Mouse (Mus musculus) forebrain, embryonic 15.5 days (tissue): ENCODE measurements around the gene Arhgef28. TPM values are rescaled to one million over a fixed set of nuclear protein-coding genes. Genes with fewer than 3 reads are reported as not detected.

Source experiments
- ATAC-seq: fragments of 200-750 bp; cut with Nextera tagmentation; replicated peaks from 2 replicates; pipeline ENCODE4 v1.8.0; 2017; ENCODE audit warnings: mild to moderate bottlenecking, moderate TSS enrichment, moderate library complexity
- H3K27ac ChIP-seq: fragments of 300-500 bp; sonication (generic); replicated peaks from 2 replicates; pipeline ENCODE4 v1.5.1; 2015; ENCODE audit warnings: mild to moderate bottlenecking, inconsistent platforms
- H3K27me3 ChIP-seq: fragments of 300-500 bp; sonication (generic); 2 replicates; pipeline ENCODE4 v1.6.1; 2015; ENCODE audit warnings: inconsistent platforms
- H3K36me3 ChIP-seq: fragments of 300-500 bp; sonication (generic); 2 replicates; pipeline ENCODE4 v1.6.1; 2015; ENCODE audit warnings: mild to moderate bottlenecking, inconsistent platforms
- H3K4me1 ChIP-seq: fragments of 300-500 bp; sonication (generic); 2 replicates; pipeline ENCODE4 v1.6.1; 2015; ENCODE audit warnings: inconsistent platforms
- H3K4me2 ChIP-seq: fragments of 300-500 bp; sonication (generic); replicated peaks from 2 replicates; pipeline ENCODE4 v1.6.1; 2015; ENCODE audit warnings: mild to moderate bottlenecking, inconsistent platforms
- H3K4me3 ChIP-seq: fragments of 300-500 bp; sonication (generic); 2 replicates; pipeline ENCODE4 v1.5.1; 2015; ENCODE audit warnings: mild to moderate bottlenecking, inconsistent platforms
- H3K9ac ChIP-seq: fragments of 300-500 bp; sonication (generic); replicated peaks from 2 replicates; pipeline ENCODE4 v1.6.1; 2015; ENCODE audit warnings: mild to moderate bottlenecking, inconsistent platforms
- H3K9me3 ChIP-seq: fragments of 300-500 bp; sonication (generic); 2 replicates; pipeline ENCODE4 v1.6.1; 2016; ENCODE audit warnings: inconsistent platforms
- WGBS: fragments of 180-500 bp; shearing (Covaris S2); methylation state at CpG from one replicate; pipeline ENCODE4 v1.1.7; 2015; ENCODE audit warnings: mixed read lengths; 5-methylcytosine and 5-hydroxymethylcytosine counted together
- polyA plus RNA-seq: library from polyadenylated mRNA; unstranded; fragments of >200 nt; fragmentation: Nextera tagmentation; extraction: Ambion mirVana; gene quantifications from 2 replicates; pipeline ENCODE4 v1.2.1, GENCODE M21; 2015

Arhgef28 gene
- polyA plus RNA-seq, 1 experiment from 2014 or later = 15.7 TPM

DNA sequence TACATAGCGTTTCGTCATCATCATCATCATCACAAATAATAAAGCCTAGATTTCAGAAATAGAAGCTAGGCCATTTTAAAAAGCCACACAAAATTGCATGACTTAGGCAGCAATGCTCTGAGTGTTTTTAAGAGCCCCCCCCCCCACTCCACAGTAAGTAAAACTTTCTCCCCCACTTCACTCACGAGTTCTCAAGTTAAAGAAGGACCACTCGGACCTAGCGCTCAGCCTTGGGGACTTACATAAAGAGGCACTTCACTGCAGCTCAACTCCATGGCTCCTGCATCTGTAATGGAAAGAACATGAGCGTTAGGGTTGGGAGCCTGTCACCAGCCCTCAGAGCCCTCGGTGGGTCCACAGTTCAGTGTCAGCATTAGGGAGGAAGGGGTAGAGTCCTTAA, 60.9 kb downstream of the Arhgef28 start:
- no peak for ATAC-seq
- whole genome bisulfite sequencing = 86% methylated on average over 7 of the region's 7 CpGs
- Histone ChIP-seq H3K4me1 (no peaks in the 10 kb centered on the region), H3K27me3 (no peaks in the 10 kb centered on the region), H3K9me3 (no peaks in the 10 kb centered on the region), H3K9ac (no peak overlapping the region), H3K4me3 (no peak overlapping the region), H3K36me3 (no peaks in the 10 kb centered on the region), H3K4me2 (no peak overlapping the region), H3K27ac (no peak overlapping the region)

DNA sequence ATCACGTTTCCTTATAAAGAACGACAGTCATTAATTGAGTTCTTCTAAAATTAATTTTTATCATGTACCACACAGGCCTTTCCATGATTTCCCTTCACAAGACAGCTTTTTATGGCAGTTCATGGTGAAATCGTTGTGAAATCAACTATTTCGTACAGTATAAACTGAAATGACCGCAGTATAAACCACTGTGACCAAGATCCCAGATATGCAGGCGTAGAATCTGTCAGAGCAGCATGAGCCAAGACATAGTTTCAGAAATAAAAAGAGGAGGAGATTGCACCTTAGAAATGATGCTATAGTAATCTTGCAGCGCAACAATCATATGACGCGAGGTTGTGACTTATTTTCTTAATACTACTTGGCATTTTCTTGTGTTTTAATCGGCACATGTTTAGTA, 63.2 kb downstream of the Arhgef28 start:
- Histone ChIP-seq H3K4me2 (no peak overlapping the region), H3K9ac (no peak overlapping the region), H3K4me1 (no peaks in the 10 kb centered on the region), H3K27ac (no peak overlapping the region), H3K4me3 (no peak overlapping the region), H3K27me3 (no peaks in the 10 kb centered on the region), H3K9me3 (no peaks in the 10 kb centered on the region), H3K36me3 (no peaks in the 10 kb centered on the region)
- no peak for ATAC-seq
- WGBS = 93% methylated on average over 10 of the region's 10 CpGs

DNA sequence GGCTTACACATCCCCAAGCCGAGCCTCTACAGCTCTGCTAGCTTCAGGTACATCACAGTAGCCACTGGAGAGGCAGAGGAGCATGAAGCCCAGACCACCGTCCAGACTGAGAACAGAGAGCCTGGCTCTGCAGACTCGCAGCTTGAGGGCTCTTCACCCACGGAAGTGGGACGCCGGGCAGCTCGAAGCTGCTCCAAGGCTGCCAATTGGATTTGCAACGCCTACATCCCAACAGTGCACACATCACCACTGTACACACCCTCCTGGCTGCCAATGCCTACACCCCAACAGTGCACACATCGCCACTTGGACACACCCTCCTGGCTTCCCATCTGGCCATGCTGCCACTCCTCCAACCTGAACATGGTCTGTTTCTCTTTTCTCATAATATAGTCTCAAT, 65.6 kb downstream of the Arhgef28 start:
- 0 out of 2 replicates have a peak, but pooled peaks cover 3% of the 10 kb centered on the region for H3K4me1 ChIP-seq
- no peak for ATAC-seq
- H3K4me3 ChIP-seq = no peak overlapping the region
- H3K27me3 ChIP-seq = no peaks in the 10 kb centered on the region
- no peak overlapping the region for H3K9ac ChIP-seq
- H3K36me3 ChIP-seq = no peaks in the 10 kb centered on the region
- H3K9me3 ChIP-seq = no peaks in the 10 kb centered on the region
- H3K4me2 ChIP-seq = no peak overlapping the region
- 78% methylated on average over 9 of the region's 9 CpGs for WGBS
- H3K27ac ChIP-seq = no peak overlapping the region

DNA sequence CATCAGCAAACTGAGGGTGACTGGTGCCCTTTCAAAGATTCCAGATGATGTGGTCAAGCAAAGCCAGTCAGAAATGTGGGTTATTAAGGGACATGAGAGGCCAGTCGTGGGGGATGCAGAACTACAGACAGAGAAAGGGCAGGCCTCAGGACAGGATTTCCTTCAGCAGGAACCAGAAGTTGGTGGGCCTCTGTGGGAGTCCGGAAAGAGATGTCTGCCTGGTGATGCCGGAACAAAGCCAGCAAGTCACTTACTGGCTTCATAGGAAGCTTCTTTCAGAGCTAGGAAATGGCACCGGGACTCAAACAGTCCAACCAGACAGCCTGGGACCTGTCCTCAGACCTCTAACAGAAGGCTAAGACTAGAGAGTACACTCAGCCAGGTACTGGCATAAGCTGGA, 67.5 kb downstream of the Arhgef28 start:
- Histone ChIP-seq H3K4me1 (0 out of 2 replicates have a peak, but pooled peaks cover 3% of the 10 kb centered on the region), H3K27me3 (no peaks in the 10 kb centered on the region), H3K9me3 (no peaks in the 10 kb centered on the region), H3K4me2 (no peak overlapping the region), H3K36me3 (no peaks in the 10 kb centered on the region), H3K4me3 (no peak overlapping the region), H3K9ac (no peak overlapping the region), H3K27ac (no peak overlapping the region)
- ATAC-seq = no peak
- 70% methylated on average over 4 of the region's 4 CpGs for WGBS

DNA sequence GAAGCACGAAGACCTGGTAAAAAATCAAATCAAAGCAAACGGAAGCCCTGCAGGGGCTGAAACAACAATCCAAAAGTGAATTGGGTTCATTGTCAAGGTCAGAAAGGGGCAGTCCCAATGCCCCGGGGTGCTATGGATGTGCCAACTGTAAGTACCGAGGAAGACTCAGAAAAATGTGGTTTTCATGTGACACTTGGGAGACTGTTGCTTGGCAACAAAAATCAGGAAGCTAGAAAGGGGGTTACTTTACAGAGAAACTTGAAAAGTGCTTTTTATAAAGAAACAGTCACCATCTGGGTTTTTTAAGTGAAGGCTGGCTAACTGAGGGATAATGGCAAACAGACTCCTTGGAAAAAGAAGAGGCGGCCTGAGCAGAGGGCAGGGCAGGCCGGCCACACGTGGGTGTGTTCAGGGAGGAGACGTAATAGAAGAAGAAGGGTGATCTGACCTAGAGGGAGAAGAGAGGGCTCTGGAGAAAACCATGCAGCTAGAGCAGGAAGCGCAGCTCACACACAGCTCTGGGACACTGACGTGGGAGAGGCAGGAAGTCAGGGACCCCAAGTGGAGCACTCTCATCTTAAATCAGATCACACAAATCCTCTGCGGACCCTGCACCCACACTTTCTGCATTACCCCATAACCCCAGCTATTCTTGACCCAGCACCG, 70.2 kb downstream of the Arhgef28 start:
- Histone ChIP-seq H3K4me2 (no peak overlapping the region), H3K9ac (no peak overlapping the region), H3K27me3 (no peaks in the 10 kb centered on the region), H3K36me3 (no peaks in the 10 kb centered on the region), H3K27ac (no peak overlapping the region), H3K4me3 (no peak overlapping the region), H3K9me3 (no peaks in the 10 kb centered on the region), H3K4me1 (peaks cover 6% of the 10 kb centered on the region; the same call in 1 of the 2 replicates)
- WGBS = 53% methylated on average over 12 of the region's 12 CpGs
- ATAC-seq = no peak

DNA sequence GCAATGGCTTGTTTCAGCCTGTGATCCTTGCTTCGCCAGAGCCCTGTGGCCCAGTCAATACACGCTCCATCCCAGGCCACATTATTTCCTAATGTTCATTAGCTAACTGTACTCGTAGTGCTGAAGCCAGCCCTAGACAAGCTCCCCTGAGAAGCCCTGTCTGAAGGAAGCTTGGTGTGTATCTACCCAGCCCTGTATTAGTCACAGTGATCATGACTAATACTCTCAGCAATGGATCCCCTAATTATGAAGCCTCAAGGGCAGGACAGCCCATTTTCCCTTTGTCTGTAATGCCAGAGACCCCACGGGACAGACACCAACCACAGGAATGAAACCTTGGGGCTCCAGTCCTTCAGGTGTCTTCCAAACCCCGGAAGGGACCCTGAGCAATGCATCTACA, 73.3 kb downstream of the Arhgef28 start:
- Histone ChIP-seq H3K4me2 (no peak overlapping the region), H3K36me3 (no peaks in the 10 kb centered on the region), H3K4me3 (no peak overlapping the region), H3K9me3 (no peaks in the 10 kb centered on the region), H3K9ac (no peak overlapping the region), H3K27ac (no peak overlapping the region), H3K4me1 (peaks cover 6% of the 10 kb centered on the region; the same call in 1 of the 2 replicates), H3K27me3 (no peaks in the 10 kb centered on the region)
- 83% methylated on average over 5 of the region's 5 CpGs for WGBS
- no peak for ATAC-seq

DNA sequence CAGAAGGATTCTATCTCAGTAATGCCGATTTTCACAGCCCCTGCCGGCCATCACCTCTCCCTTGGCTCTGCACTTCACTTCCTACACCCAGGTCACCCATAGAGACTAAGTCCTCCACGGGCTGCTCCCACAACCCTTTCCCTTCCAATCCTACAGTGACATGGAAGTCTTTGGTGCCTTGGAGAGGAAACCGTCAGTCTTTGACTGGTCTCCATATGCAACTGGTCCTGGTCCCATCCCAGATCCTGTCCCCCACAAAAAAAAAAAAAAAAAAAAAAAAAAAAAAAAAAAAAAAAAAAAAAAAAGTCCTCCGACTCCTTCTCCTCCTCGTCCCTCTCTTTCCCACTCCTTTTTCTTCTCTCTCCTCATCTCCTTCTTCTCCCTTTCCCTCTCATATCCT, 74.0 kb downstream of the Arhgef28 start:
- no peak overlapping the region for H3K4me3 ChIP-seq
- no peak for ATAC-seq
- no peaks in the 10 kb centered on the region for H3K36me3 ChIP-seq
- WGBS = 60% methylated on average over 6 of the region's 6 CpGs
- H3K4me1 ChIP-seq = peaks cover 6% of the 10 kb centered on the region; the same call in 1 of the 2 replicates
- no peaks in the 10 kb centered on the region for H3K9me3 ChIP-seq
- H3K27ac ChIP-seq = no peak overlapping the region
- H3K9ac ChIP-seq = no peak overlapping the region
- no peaks in the 10 kb centered on the region for H3K27me3 ChIP-seq
- H3K4me2 ChIP-seq = no peak overlapping the region

DNA sequence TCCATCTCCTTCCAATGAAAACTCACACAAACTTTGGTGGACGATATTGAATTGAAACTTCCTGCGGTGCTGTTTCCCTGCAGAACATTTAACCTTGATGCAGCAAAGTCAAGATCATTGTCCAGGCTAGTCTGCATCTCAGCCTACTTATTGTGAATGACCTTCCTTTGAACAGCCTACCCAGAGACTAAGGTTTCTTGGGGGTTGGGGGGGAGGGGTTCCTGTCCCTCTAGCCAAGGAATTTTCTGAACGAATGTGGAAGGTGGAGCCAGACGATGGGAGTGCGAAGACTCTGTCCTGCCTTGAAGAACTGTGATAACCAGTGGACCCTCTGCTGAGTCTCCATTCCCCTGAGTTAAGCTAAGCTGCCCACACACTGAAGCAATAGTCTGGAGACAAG, 80.6 kb downstream of the Arhgef28 start:
- WGBS = 75% methylated on average over 5 of the region's 5 CpGs
- Histone ChIP-seq H3K36me3 (no peaks in the 10 kb centered on the region), H3K9me3 (no peaks in the 10 kb centered on the region), H3K27me3 (no peaks in the 10 kb centered on the region), H3K4me3 (no peak overlapping the region), H3K27ac (no peak overlapping the region), H3K4me2 (no peak overlapping the region), H3K4me1 (no peaks in the 10 kb centered on the region), H3K9ac (no peak overlapping the region)
- ATAC-seq = no peak

DNA sequence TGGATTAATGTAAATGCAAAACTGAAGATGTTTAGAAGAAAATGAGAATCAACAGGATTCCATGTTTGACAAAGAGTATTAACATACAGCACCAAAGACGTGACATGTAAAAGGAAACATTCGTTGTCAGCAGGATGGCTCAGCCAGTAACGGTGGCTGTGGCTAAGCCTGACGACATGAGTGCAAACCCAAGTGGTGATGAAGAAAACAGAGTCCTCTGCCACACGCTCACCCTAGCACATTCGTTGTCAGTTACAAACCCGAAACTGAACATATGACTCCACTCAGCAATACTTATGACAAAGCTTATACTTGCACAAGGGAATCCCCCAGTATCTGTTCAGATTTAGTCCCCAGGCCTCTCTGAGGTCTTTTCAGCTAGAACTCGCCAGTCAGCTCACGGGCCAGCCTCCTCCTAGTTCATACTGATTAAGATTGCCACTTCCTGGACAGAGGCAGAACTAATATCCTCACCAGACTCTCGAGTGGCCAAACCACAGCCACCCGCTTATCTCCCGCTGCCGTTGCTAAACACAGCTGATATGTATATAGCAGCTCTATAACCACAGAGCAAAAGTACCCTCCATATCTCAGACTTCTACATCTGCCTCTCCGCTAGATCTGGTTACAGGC, 82.0 kb downstream of the Arhgef28 start:
- Histone ChIP-seq H3K4me1 (no peaks in the 10 kb centered on the region), H3K9me3 (no peaks in the 10 kb centered on the region), H3K36me3 (no peaks in the 10 kb centered on the region), H3K4me3 (no peak overlapping the region), H3K4me2 (no peak overlapping the region), H3K27ac (no peak overlapping the region), H3K9ac (no peak overlapping the region), H3K27me3 (no peaks in the 10 kb centered on the region)
- WGBS = 81% methylated on average over 14 of the region's 14 CpGs
- ATAC-seq = no peak

DNA sequence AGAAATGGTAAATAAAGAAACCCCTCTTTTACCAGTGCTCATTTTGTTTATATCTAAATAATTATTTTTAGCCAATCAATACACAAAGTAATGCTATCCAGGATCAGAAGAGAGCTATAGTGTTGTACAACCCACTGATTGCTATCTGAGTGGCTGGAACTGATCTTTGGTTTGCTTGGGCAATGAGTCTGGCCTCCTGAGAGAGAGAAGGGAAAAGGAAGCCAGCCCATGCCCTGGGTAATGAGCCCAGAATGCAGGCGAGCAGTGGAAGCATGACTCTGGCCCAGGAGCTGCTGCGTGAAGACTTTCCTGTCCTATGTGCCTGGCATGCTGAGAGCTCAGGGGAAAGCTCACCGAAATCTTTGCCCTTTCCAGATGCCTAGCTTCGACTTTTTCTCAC, 83.5 kb downstream of the Arhgef28 start:
- no peaks in the 10 kb centered on the region for H3K9me3 ChIP-seq
- H3K36me3 ChIP-seq = no peaks in the 10 kb centered on the region
- no peak for ATAC-seq
- H3K4me2 ChIP-seq = no peak overlapping the region
- no peaks in the 10 kb centered on the region for H3K27me3 ChIP-seq
- no peak overlapping the region for H3K4me3 ChIP-seq
- H3K4me1 ChIP-seq = no peaks in the 10 kb centered on the region; the same call in 1 of the 2 replicates
- WGBS = 76% methylated on average over 4 of the region's 4 CpGs
- H3K27ac ChIP-seq = no peak overlapping the region
- no peak overlapping the region for H3K9ac ChIP-seq

DNA sequence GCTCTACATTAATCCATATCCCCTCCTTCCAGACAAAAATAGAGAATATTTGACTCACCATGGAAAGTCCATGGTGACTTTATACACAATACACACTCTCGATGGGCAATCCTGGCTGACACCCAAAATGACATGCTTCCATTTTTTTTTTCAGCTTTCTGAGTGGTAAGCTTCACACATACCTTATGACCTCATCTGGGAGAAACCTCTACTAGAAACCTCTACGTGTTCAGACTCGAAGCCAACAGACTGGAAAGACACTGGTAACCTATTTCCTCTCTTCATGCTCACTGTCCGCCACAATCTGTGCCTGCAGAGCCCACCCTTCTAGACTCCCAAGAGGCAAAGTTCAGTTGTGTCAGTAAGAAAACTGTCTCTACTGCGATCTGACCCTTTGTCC, 84.2 kb downstream of the Arhgef28 start:
- WGBS = 88% methylated on average over 5 of the region's 5 CpGs

DNA sequence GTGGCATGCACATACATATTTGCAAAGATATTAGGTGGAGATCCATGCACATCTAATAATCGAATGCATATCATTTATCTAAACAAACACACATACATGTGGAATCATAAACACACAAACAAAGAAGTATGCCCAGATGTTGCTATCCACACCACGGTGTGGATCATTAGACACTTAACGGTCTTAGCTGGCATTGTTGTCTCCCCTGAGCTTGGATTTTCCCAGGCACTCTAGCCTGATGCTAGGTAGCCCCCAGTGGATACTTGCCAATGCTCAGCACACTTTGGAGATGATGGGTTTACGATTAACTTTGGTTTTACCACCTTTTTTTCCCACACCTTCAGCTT, 85.1 kb downstream of the Arhgef28 start:
- no peak for ATAC-seq
- Histone ChIP-seq H3K9me3 (no peaks in the 10 kb centered on the region), H3K4me3 (no peak overlapping the region), H3K36me3 (no peaks in the 10 kb centered on the region), H3K4me2 (no peak overlapping the region), H3K9ac (no peak overlapping the region), H3K4me1 (no peaks in the 10 kb centered on the region; the same call in 1 of the 2 replicates), H3K27ac (no peak overlapping the region), H3K27me3 (no peaks in the 10 kb centered on the region)
- WGBS = 89% methylated on average over 4 of the region's 4 CpGs

More for the DNA sequence above, 84.2 kb downstream of the Arhgef28 start:
- no peak for ATAC-seq
- H3K4me1 ChIP-seq = no peaks in the 10 kb centered on the region; the same call in 1 of the 2 replicates
- no peaks in the 10 kb centered on the region for H3K9me3 ChIP-seq
- H3K9ac ChIP-seq = no peak overlapping the region
- no peak overlapping the region for H3K4me3 ChIP-seq
- no peaks in the 10 kb centered on the region for H3K36me3 ChIP-seq
- no peak overlapping the region for H3K4me2 ChIP-seq
- H3K27ac ChIP-seq = no peak overlapping the region
- no peaks in the 10 kb centered on the region for H3K27me3 ChIP-seq
